In the genomic region with DNA sequence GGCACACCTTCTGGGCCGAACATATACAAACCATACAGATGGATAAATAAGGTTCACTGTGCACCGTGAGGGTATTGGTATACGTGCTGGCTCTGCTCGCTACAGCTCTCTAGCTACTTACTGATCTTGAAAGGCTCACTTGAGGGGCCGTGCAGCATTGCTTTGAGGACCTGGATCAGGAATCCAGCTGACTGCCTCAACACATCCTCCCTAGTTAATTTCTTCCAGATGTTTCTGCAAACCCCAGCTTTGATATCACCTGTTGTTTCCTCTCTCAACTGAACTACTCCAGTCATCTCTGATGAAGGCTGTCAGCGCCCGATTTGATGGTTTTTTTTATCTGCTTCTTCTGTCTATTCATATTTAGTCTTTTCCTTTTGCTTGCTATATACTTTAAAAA, we compare ENCODE assay signal across 20 mouse cellular contexts.
"Had no signal": no experiment of that assay in that cellular context is flagged by ENCODE, and none has a peak within 500 bp of the region (broad histone marks: within the 10 kb centered on the region; RNA-seq: fewer than 3 reads in every experiment).

No protein-coding gene starts in this region.

- H3K4me3 ChIP-seq: layer of hippocampus, adult 2 months; limb, embryonic 12.5 days; limb, embryonic 15.5 days; midbrain, embryonic 10.5 days; midbrain, embryonic 13.5 days; myocyte; neural tube, embryonic 13.5 days had no signal

- ATAC-seq: liver, postnatal 0 days; lung, postnatal 0 days; midbrain, embryonic 13.5 days; midbrain, embryonic 16.5 days had no signal

- H3K27me3 ChIP-seq: limb, embryonic 15.5 days; neural tube, embryonic 13.5 days had no signal

- DNase-seq: kidney, adult 2 months; kidney, postnatal 25 days; layer of hippocampus, adult 9-11 months; liver, postnatal 0 days; lung, embryonic 14.5 days; thymus, adult 2 months; thymus, postnatal 14 days had no signal

- H3K27ac ChIP-seq: kidney, postnatal 0 days; layer of hippocampus, adult 2 months; limb, embryonic 12.5 days; limb, embryonic 15.5 days; liver, embryonic 14.5 days; macrophage; midbrain, embryonic 10.5 days; midbrain, embryonic 13.5 days; neural tube, embryonic 13.5 days; stomach, postnatal 0 days had no signal

- H3K9me3 ChIP-seq: limb, embryonic 12.5 days; limb, embryonic 15.5 days; midbrain, embryonic 10.5 days; midbrain, embryonic 13.5 days; neural tube, embryonic 13.5 days had no signal
